Comparison of ENCODE assay signal across 8 mouse cellular contexts in genomic region chr9:110100627-110101600, GRCm38 (mm10). TPM values are rescaled to one million over a fixed set of nuclear protein-coding genes. Genes with fewer than 3 reads are reported as not detected.
DNase-seq lines count a peak whose midpoint lies in the region; ATAC-seq lines count a peak whose summit lies in the region.

No protein-coding gene starts in this region.

- H3K27ac ChIP-seq in hindbrain, embryonic 12.5 days = peak overlapping the region; percentile 60; the same call in 1 of the 2 replicates

- ATAC-seq in hindbrain, embryonic 12.5 days (ENCODE audit: low FRiP score) = peak; percentile 93

- peaks cover 80% of the 10 kb centered on the region for H3K36me3 ChIP-seq in hindbrain, embryonic 12.5 days

- no peaks in the 10 kb centered on the region for H3K27me3 ChIP-seq in hindbrain, embryonic 12.5 days

- H3K9ac ChIP-seq in hindbrain, embryonic 12.5 days = peak overlapping the region; percentile 92

- 3% methylated on average over 41 of the region's 41 CpGs for WGBS in hindbrain, embryonic 12.5 days

- DNase-seq in Muller cell, postnatal 12 days (ENCODE audit: inconsistent ontology term) = peak; percentile 89
- DNase-seq in cerebellum, adult 9-11 months = peak; percentile 90
- DNase-seq in frontal cortex, adult 2 months (ENCODE audit: extremely low spot score in 1 of 2, low spot score in 1 of 2) = peak; percentile 84 to 98
- DNase-seq in layer of hippocampus, postnatal 14 days (ENCODE audit: low spot score in 2 of 2) = peak; percentile 91 to 96
- DNase-seq in lung, postnatal 14 days = peak; percentile 95
- peak; percentile 77 for DNase-seq in retina, adult 2 months (ENCODE audit: low read depth, low spot score)
- DNase-seq in thymus, postnatal 36 days = peak; percentile 90 to 93

- peak overlapping the region; percentile 91 for H3K4me2 ChIP-seq in hindbrain, embryonic 12.5 days (replicated peaks)

- H3K4me1 ChIP-seq in hindbrain, embryonic 12.5 days = peaks cover 10% of the 10 kb centered on the region

- H3K4me3 ChIP-seq in hindbrain, embryonic 12.5 days = peak overlapping the region; percentile 88

- H3K9me3 ChIP-seq in hindbrain, embryonic 12.5 days (replicated peaks) = no peaks in the 10 kb centered on the region

RNA-seq across cellular contexts. Expression of gene Smarcc1, which starts 16.6 kb away (rescaled TPM):
- 32.6 and 33.6 TPM in 2 replicates for polyA plus RNA-seq in frontal cortex, adult 2 months (2012; rRNA removed)
- 211 and 225 TPM in 2 replicates for polyA plus RNA-seq in hindbrain, embryonic 12.5 days (2016; fragmentation: Nextera tagmentation; extraction: Ambion mirVana)
- 10 to 100 TPM; 65.2 to 65.5 TPM for total RNA-seq in layer of hippocampus, postnatal 14 days (2021)

RNA-seq across cellular contexts. Expression of gene Dhx30, which starts 16.7 kb away (rescaled TPM):
- polyA plus RNA-seq in frontal cortex, adult 2 months (2012; rRNA removed) = 145 TPM in 2 replicates
- 203 and 206 TPM in 2 replicates for polyA plus RNA-seq in hindbrain, embryonic 12.5 days (2016; fragmentation: Nextera tagmentation; extraction: Ambion mirVana)
- total RNA-seq in layer of hippocampus, postnatal 14 days (2021) = 100 to 1,000 TPM; 129 to 150 TPM

Comparison
In these comparisons a context has a peak if more than half of its experiments do, and no peak if none do; other contexts are left out.
1. Peak in every context shown above with its lines: DNase-seq, ATAC-seq, H3K4me3 ChIP-seq and H3K27ac ChIP-seq.